Mouse (Mus musculus) CH12.LX (cell line): Measurements from ENCODE around the gene Alpi. TPM values are rescaled to one million over a fixed set of nuclear protein-coding genes. Genes with fewer than 3 reads are reported as not detected.

Experiments used
- DNase-seq: peaks from one replicate; pipeline ENCODE4 v3.0.0-alpha.2; 2013; ENCODE audit errors: extremely low read depth
- H3K27ac ChIP-seq: 2 replicates; pipeline ENCODE4 v1.5.1; 2012; ENCODE audit warnings: low read depth, mild to moderate bottlenecking, control low read depth, moderate library complexity; ENCODE audit not compliant: insufficient read depth
- H3K27me3 ChIP-seq: replicated peaks from 2 replicates; pipeline ENCODE3; 2012; ENCODE audit warnings: inconsistent platforms
- H3K36me3 ChIP-seq, 2 experiments: replicated peaks in 1 of 2; 2 replicates each; pipeline versions ENCODE3 to v1.6.1; 2012; ENCODE audit warnings: inconsistent platforms in 1 of 2, low read length in 1 of 2, mild to moderate bottlenecking in 1 of 2, mixed read lengths in 1 of 2, moderate library complexity in 1 of 2; ENCODE audit not compliant: control insufficient read depth in 1 of 2, insufficient read depth in 1 of 2
- H3K4me1 ChIP-seq, 2 experiments: 2 replicates each; pipeline ENCODE4 v1.6.1; 2012; ENCODE audit warnings: inconsistent platforms in 1 of 2, moderate library complexity in 1 of 2; ENCODE audit not compliant: insufficient read depth in 2 of 2, control insufficient read depth in 1 of 2
- H3K4me2 ChIP-seq: 2 replicates; pipeline ENCODE4 v1.6.1; 2012; ENCODE audit warnings: low read depth, mild to moderate bottlenecking, control low read depth; ENCODE audit not compliant: poor library complexity, insufficient read depth, severe bottlenecking
- H3K4me3 ChIP-seq, 3 experiments: fragments of 150-350 bp in 1 of 3; sonication (generic) in 1 of 3; replicated peaks in 1 of 3; 2 replicates each; pipeline versions ENCODE3 to v1.5.1; 2011 to 2012; ENCODE audit warnings: low read depth in 2 of 3, low read length in 2 of 3, mild to moderate bottlenecking in 2 of 3, moderate library complexity in 2 of 3, control low read depth in 1 of 3, improper control_type of control experiment in 1 of 3, inconsistent platforms in 1 of 3, mixed read lengths in 1 of 3; ENCODE audit not compliant: poor library complexity in 1 of 3
- H3K79me2 ChIP-seq: replicated peaks from 2 replicates; pipeline ENCODE4 v1.6.1; 2012; ENCODE audit warnings: mild to moderate bottlenecking, moderate library complexity; ENCODE audit not compliant: control insufficient read depth, poor library complexity, insufficient read depth, severe bottlenecking; ENCODE audit errors: extremely low read depth
- H3K9ac ChIP-seq: 2 replicates; pipeline ENCODE4 v1.6.1; 2012; ENCODE audit warnings: low read depth, mild to moderate bottlenecking, control low read depth, moderate library complexity; ENCODE audit not compliant: insufficient read depth
- H3K9me3 ChIP-seq: replicated peaks from 2 replicates; pipeline ENCODE3; 2012; ENCODE audit warnings: low read length, inconsistent platforms, mixed read lengths
- BHLHE40 ChIP-seq: IDR thresholded peaks from 2 replicates; pipeline ENCODE4 v1.6.1; 2011; ENCODE audit warnings: mild to moderate bottlenecking, low read depth, low read length, improper control_type of control experiment
- CHD1 ChIP-seq: IDR thresholded peaks from 2 replicates; pipeline ENCODE4 v1.6.1; 2012; ENCODE audit warnings: low read depth, low read length, improper control_type of control experiment, inconsistent platforms
- CHD2 ChIP-seq: IDR thresholded peaks from 2 replicates; pipeline ENCODE4 v1.6.1; 2011; ENCODE audit warnings: low read length, improper control_type of control experiment
- ELF1 ChIP-seq: IDR thresholded peaks from 2 replicates; pipeline ENCODE4 v1.6.1; 2014; ENCODE audit warnings: low read depth, mild to moderate bottlenecking, inconsistent platforms, low read length, improper control_type of control experiment
- EP300 ChIP-seq: IDR thresholded peaks from 2 replicates; pipeline ENCODE4 v1.6.1; 2011; ENCODE audit warnings: low read length, improper control_type of control experiment
- ETS1 ChIP-seq: conservative IDR thresholded peaks from 2 replicates; pipeline ENCODE4 v1.6.1; 2012; ENCODE audit warnings: low read depth, mild to moderate bottlenecking, inconsistent platforms, low read length, improper control_type of control experiment, moderate library complexity
- GABPA ChIP-seq: IDR thresholded peaks from 2 replicates; pipeline ENCODE4 v1.6.1; 2012; ENCODE audit warnings: low read depth, low read length, improper control_type of control experiment, inconsistent platforms; ENCODE audit not compliant: insufficient replicate concordance
- HCFC1 ChIP-seq: IDR thresholded peaks from 2 replicates; pipeline ENCODE4 v1.6.1; 2012; ENCODE audit warnings: low read depth, mild to moderate bottlenecking, inconsistent platforms, low read length, improper control_type of control experiment
- IRF4 ChIP-seq: IDR thresholded peaks from 2 replicates; pipeline ENCODE4 v1.6.1; 2014; ENCODE audit warnings: low read depth, mild to moderate bottlenecking, inconsistent platforms, low read length, improper control_type of control experiment
- JUND ChIP-seq: conservative IDR thresholded peaks from 2 replicates; pipeline ENCODE4 v1.6.1; 2011; ENCODE audit warnings: low read depth, low read length, improper control_type of control experiment
- MAFK ChIP-seq: IDR thresholded peaks from 2 replicates; pipeline ENCODE4 v1.6.1; 2011; ENCODE audit warnings: low read length, improper control_type of control experiment; ENCODE audit not compliant: insufficient replicate concordance
- MEF2A ChIP-seq: IDR thresholded peaks from 2 replicates; pipeline ENCODE4 v1.6.1; 2014; ENCODE audit warnings: low read depth, mild to moderate bottlenecking, inconsistent platforms, low read length, improper control_type of control experiment, borderline replicate concordance
- NELFE ChIP-seq: IDR thresholded peaks from 2 replicates; pipeline ENCODE4 v1.6.1; 2011; ENCODE audit warnings: low read depth, low read length, improper control_type of control experiment
- NRF1 ChIP-seq: IDR thresholded peaks from 2 replicates; pipeline ENCODE4 v1.6.1; 2014; ENCODE audit warnings: low read depth, mild to moderate bottlenecking, inconsistent platforms, low read length, improper control_type of control experiment, moderate library complexity
- PAX5 ChIP-seq: IDR thresholded peaks from 2 replicates; pipeline ENCODE4 v1.6.1; 2012; ENCODE audit warnings: low read length, inconsistent platforms, mixed read lengths
- POLR2A ChIP-seq: IDR thresholded peaks from 2 replicates; pipeline ENCODE4 v1.6.1; 2011; ENCODE audit warnings: low read depth, mild to moderate bottlenecking, improper control_type of control experiment, low read length
- POLR2AphosphoS2 ChIP-seq: IDR thresholded peaks from 2 replicates; pipeline ENCODE4 v1.6.1; 2011; ENCODE audit warnings: low read depth, low read length, improper control_type of control experiment
- RAD21 ChIP-seq: IDR thresholded peaks from 2 replicates; pipeline ENCODE4 v1.6.1; 2011; ENCODE audit warnings: low read depth, mild to moderate bottlenecking, low read length, improper control_type of control experiment, moderate library complexity
- RCOR1 ChIP-seq: conservative IDR thresholded peaks from 2 replicates; pipeline ENCODE4 v1.6.1; 2012; ENCODE audit warnings: low read depth, mild to moderate bottlenecking, inconsistent platforms, low read length, improper control_type of control experiment
- SIN3A ChIP-seq: IDR thresholded peaks from 2 replicates; pipeline ENCODE4 v1.6.1; 2012; ENCODE audit warnings: low read length, improper control_type of control experiment, inconsistent platforms
- TCF12 ChIP-seq: IDR thresholded peaks from 2 replicates; pipeline ENCODE4 v1.6.1; 2014; ENCODE audit warnings: low read depth, mild to moderate bottlenecking, inconsistent platforms, low read length, improper control_type of control experiment
- UBTF ChIP-seq: IDR thresholded peaks from 2 replicates; pipeline ENCODE4 v1.6.1; 2012; ENCODE audit warnings: low read depth, mild to moderate bottlenecking, inconsistent platforms, low read length, improper control_type of control experiment, moderate library complexity
- USF1 ChIP-seq: IDR thresholded peaks from 2 replicates; pipeline ENCODE4 v1.6.1; 2014; ENCODE audit warnings: low read depth, mild to moderate bottlenecking, inconsistent platforms, low read length, improper control_type of control experiment
- USF2 ChIP-seq: conservative IDR thresholded peaks from 2 replicates; pipeline ENCODE4 v1.6.1; 2011; ENCODE audit warnings: low read depth, low read length, improper control_type of control experiment
- ZC3H11A ChIP-seq: IDR thresholded peaks from 2 replicates; pipeline ENCODE4 v1.6.1; 2012; ENCODE audit warnings: low read depth, mild to moderate bottlenecking, inconsistent platforms, low read length, improper control_type of control experiment
- ZMIZ1 ChIP-seq: IDR thresholded peaks from 2 replicates; pipeline ENCODE4 v1.6.1; 2012; ENCODE audit warnings: low read depth, mild to moderate bottlenecking, inconsistent platforms, low read length, improper control_type of control experiment
- dilution Hi-C: fragments of 300-500 bp; cut with MboI; formaldehyde crosslinking; loops from 2 replicates; pipeline ENCODE4 v1.14.3; 2020; ENCODE audit warnings: low sequenced_read_pairs; ENCODE audit not compliant: extremely low pct_unique_long_range_greater_than_20kb, extremely low pct_ligation_motif_present
- in situ Hi-C: fragments of 300-500 bp; cut with MboI; formaldehyde crosslinking; loops from 3 replicates; pipeline ENCODE4 v1.14.3; 2019; ENCODE audit warnings: low sequenced_read_pairs, low pct_ligation_motif_present, low pct_unique_long_range_greater_than_20kb, mixed read lengths
- polyA plus RNA-seq: library from polyadenylated mRNA; unstranded; fragments of >175 nt; gene quantifications from 2 replicates; pipeline ENCODE4 v1.2.1, GENCODE M21; 2012; ENCODE audit warnings: low read depth; ENCODE audit not compliant: insufficient read length
- total RNA-seq, 2 experiments: library from RNA; depleted of rRNA; stranded (reverse); fragments of 300-350 nt in 1 of 2; fragments of >200 nt in 1 of 2; gene quantifications; 2 replicates each; pipeline ENCODE4 v1.2.3; 2012 to 2014

The Alpi gene
- total RNA-seq (2012; rRNA removed) (not detected in 2 replicates), total RNA-seq (2014; rRNA removed) (not detected in 2 replicates), polyA plus RNA-seq (not detected in 2 replicates)

- TF ChIP-seq POLR2AphosphoS2, result no peak
- no peak for TF ChIP-seq MAFK
- no peak for TF ChIP-seq IRF4
- TF ChIP-seq EP300, result no peak
- TF ChIP-seq NELFE, result no peak
- no peak for TF ChIP-seq POLR2A
- TF ChIP-seq PAX5, result no peak
- TF ChIP-seq CHD1, result no peak
- no peak for TF ChIP-seq TCF12
- TF ChIP-seq NRF1, result no peak
- TF ChIP-seq JUND, result no peak
- TF ChIP-seq ETS1, result no peak
- no peak for TF ChIP-seq HCFC1
- TF ChIP-seq MEF2A, result no peak
- TF ChIP-seq ELF1, result no peak
- no peak for TF ChIP-seq RAD21
- TF ChIP-seq RCOR1, result no peak
- TF ChIP-seq ZC3H11A, result no peak
- no peak for TF ChIP-seq GABPA
- in situ Hi-C loops, result loop anchor here (5.0 kb wide), 1 partner anchor 86 kb away; no protein-coding TSS in a partner anchor
- no peaks in the 10 kb centered on the region for H3K79me2 ChIP-seq
- no peak within 1 kb of the TSS for H3K4me3 ChIP-seq
- H3K4me1 ChIP-seq, result peaks cover 8 to 30% of the 10 kb centered on the region in 2 experiments; a peak in 3 of 4 replicates
- no peaks in the 10 kb centered on the region for H3K36me3 ChIP-seq
- dilution Hi-C loops, result no loop called here
- H3K9ac ChIP-seq, result no peak within 1 kb of the TSS
- peaks cover 32% of the 10 kb centered on the region for H3K27me3 ChIP-seq
- no peak within 1 kb of the TSS for H3K4me2 ChIP-seq
- H3K27ac ChIP-seq, result no peak within 1 kb of the TSS
- DNase-seq, result no peak
- H3K9me3 ChIP-seq, result no peaks in the 10 kb centered on the region
Measured at GRCm38 (mm10) chr1:87101411-87101810, at the start of gene Alpi. TSS of gene Alpi (minus strand) at chr1:87101606.

- no peak for DNase-seq
- H3K4me2 ChIP-seq, result no peak overlapping the region
- H3K4me3 ChIP-seq, result no peak overlapping the region
- H3K9me3 ChIP-seq, result peaks cover 9% of the 10 kb centered on the region
- TF ChIP-seq NELFE (no peak), SIN3A (no peak), ZC3H11A (no peak), USF1 (no peak), CHD2 (no peak), ETS1 (no peak), ZMIZ1 (no peak), GABPA (no peak), TCF12 (no peak), JUND (no peak), NRF1 (no peak), USF2 (no peak), BHLHE40 (no peak), UBTF (no peak)
- dilution Hi-C loops (no loop called here), in situ Hi-C loops (no loop called here)
- H3K27me3 ChIP-seq, result peaks cover 57% of the 10 kb centered on the region
- H3K36me3 ChIP-seq, result no peaks in the 10 kb centered on the region
- H3K4me1 ChIP-seq, result no peaks in the 10 kb centered on the region
- H3K27ac ChIP-seq, result no peak overlapping the region
- H3K79me2 ChIP-seq, result no peaks in the 10 kb centered on the region
- H3K9ac ChIP-seq, result no peak overlapping the region
Measured at GRCm38 (mm10) chr1:87149422-87149821, 48.0 kb upstream of the Alpi start.
